Mouse (Mus musculus): ENCODE results near the gene Scmh1. TPM values are rescaled to one million over a fixed set of nuclear protein-coding genes. Genes with fewer than 3 reads are reported as not detected.

Gene Scmh1
- polyA plus RNA-seq, 1 experiment from 2014 or later: 35.6 TPM

DNA sequence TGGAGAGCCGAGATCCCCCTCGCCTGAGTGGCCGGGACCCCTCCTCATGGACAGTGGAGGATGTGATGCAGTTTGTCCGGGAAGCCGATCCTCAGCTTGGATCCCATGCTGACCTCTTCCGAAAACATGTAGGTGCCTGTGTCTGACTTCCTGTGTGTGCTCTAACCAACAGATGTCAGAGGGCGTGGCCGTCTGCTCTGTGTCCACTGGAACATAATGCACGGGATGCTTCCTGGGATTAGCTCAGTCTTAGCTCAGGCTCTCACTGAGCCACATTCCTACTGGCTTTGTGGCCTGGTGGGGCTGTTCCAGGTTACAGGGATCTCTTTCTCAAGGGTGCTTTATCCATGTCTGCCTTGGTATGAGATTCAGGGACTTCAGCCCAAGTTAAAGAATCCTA lies 123.1 kb downstream of the Scmh1 start:
- Histone ChIP-seq H3K4me3 (ENCODE audit: low read depth, low read length) (no peak overlapping the region), H3K4me2 (replicated peaks; ENCODE audit: low read depth) (no peak overlapping the region), H3K9ac (ENCODE audit: low read length) (no peak overlapping the region), H3K27me3 (ENCODE audit: control insufficient read depth, insufficient read depth, low read length) (no peaks in the 10 kb centered on the region), H3K4me1 (replicated peaks; ENCODE audit: control insufficient read depth, insufficient read depth) (no peaks in the 10 kb centered on the region), H3K27ac (replicated peaks) (no peak overlapping the region), H3K9me3 (ENCODE audit: control insufficient read depth, low read length) (no peaks in the 10 kb centered on the region), H3K36me3 (ENCODE audit: control insufficient read depth, insufficient read depth, low read length) (peaks cover 36% of the 10 kb centered on the region)
- ATAC-seq (ENCODE audit: low FRiP score, low TSS enrichment): no peak
- TF ChIP-seq CTCF (IDR thresholded peaks at IDR 0.05; ENCODE audit: low read depth) (no peak), EP300 (optimal IDR thresholded peaks at IDR 0.05) (no peak)
- WGBS: 71% methylated on average over 9 of the region's 9 CpGs
- no peak for DNase-seq (ENCODE audit: low spot score)

- no peak within 1 kb of the TSS for H3K27ac ChIP-seq (replicated peaks)
- ATAC-seq (ENCODE audit: low FRiP score, low TSS enrichment) (no peak), DNase-seq (ENCODE audit: low spot score) (no peak)
- H3K4me3 ChIP-seq (ENCODE audit: low read depth, low read length): no peak within 1 kb of the TSS
- H3K4me2 ChIP-seq (replicated peaks; ENCODE audit: low read depth): no peak within 1 kb of the TSS
- no peak for TF ChIP-seq CTCF (IDR thresholded peaks at IDR 0.05; ENCODE audit: low read depth)
- no peak for TF ChIP-seq EP300 (optimal IDR thresholded peaks at IDR 0.05)
- H3K9ac ChIP-seq (ENCODE audit: low read length): no peak within 1 kb of the TSS
- no peaks in the 10 kb centered on the region for H3K4me1 ChIP-seq (replicated peaks; ENCODE audit: control insufficient read depth, insufficient read depth)
- no peaks in the 10 kb centered on the region for H3K9me3 ChIP-seq (ENCODE audit: control insufficient read depth, low read length)
- H3K27me3 ChIP-seq (ENCODE audit: control insufficient read depth, insufficient read depth, low read length): no peaks in the 10 kb centered on the region
- WGBS: 78% methylated on average over 6 of the region's 6 CpGs
- peaks cover 17% of the 10 kb centered on the region for H3K36me3 ChIP-seq (ENCODE audit: control insufficient read depth, insufficient read depth, low read length)
These were observed 126.9 kb downstream of the Scmh1 start, which contains the start of gene Slfnl1 for GRCm38 (mm10) chr4:120531986-120532385. Gene Slfnl1, plus strand, starts transcription at chr4:120532231.

- 95% methylated on average over 10 of the region's 10 CpGs for WGBS
- DNase-seq (ENCODE audit: low spot score) (no peak), ATAC-seq (ENCODE audit: low FRiP score, low TSS enrichment) (no peak)
- Histone ChIP-seq H3K9ac (ENCODE audit: low read length) (no peak overlapping the region), H3K9me3 (ENCODE audit: control insufficient read depth, low read length) (no peaks in the 10 kb centered on the region), H3K4me2 (replicated peaks; ENCODE audit: low read depth) (no peak overlapping the region), H3K4me3 (ENCODE audit: low read depth, low read length) (no peak overlapping the region), H3K27me3 (ENCODE audit: control insufficient read depth, insufficient read depth, low read length) (no peaks in the 10 kb centered on the region), H3K27ac (replicated peaks) (no peak overlapping the region), H3K36me3 (ENCODE audit: control insufficient read depth, insufficient read depth, low read length) (peaks cover 22% of the 10 kb centered on the region), H3K4me1 (replicated peaks; ENCODE audit: control insufficient read depth, insufficient read depth) (no peaks in the 10 kb centered on the region)
- TF ChIP-seq EP300 (optimal IDR thresholded peaks at IDR 0.05) (no peak), CTCF (IDR thresholded peaks at IDR 0.05; ENCODE audit: low read depth) (no peak)
These were observed 133.6 kb downstream of the Scmh1 start for GRCm38 (mm10) chr4:120538664-120539063.

DNA sequence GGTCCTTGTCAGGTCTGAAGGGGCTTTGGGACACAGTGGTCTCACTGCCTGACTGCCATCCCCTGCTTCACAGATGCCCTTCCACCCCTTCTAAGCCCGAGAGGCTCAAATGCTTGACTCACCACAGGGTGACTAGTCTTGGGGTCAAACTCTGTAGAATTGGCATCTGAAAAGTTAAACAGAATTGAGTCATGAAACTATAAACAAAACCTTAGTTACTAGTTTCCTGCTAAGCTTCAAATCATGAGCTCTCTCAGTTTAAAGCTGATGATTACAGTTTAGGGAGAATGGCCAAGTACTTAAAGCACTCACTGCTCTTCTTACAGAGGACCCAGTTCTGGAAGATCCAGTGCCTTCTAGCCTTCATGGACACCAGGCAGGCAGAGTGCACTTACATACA lies 139.8 kb downstream of the Scmh1 start:
- 41% methylated on average over 1 of the region's 1 CpGs for WGBS
- TF ChIP-seq EP300 (optimal IDR thresholded peaks at IDR 0.05) (no peak), CTCF (IDR thresholded peaks at IDR 0.05; ENCODE audit: low read depth) (no peak)
- H3K36me3 ChIP-seq (ENCODE audit: control insufficient read depth, insufficient read depth, low read length): peaks cover 38% of the 10 kb centered on the region

GRCm38 (mm10) chr4:120556592-120556991 lies 151.5 kb downstream of the Scmh1 start:
- H3K9ac ChIP-seq (ENCODE audit: low read length): no peak overlapping the region
- ATAC-seq (ENCODE audit: low FRiP score, low TSS enrichment): no peak
- DNase-seq (ENCODE audit: low spot score): no peak
- no peaks in the 10 kb centered on the region for H3K9me3 ChIP-seq (ENCODE audit: control insufficient read depth, low read length)
- H3K4me3 ChIP-seq (ENCODE audit: low read depth, low read length): no peak overlapping the region
- 92% methylated on average over 6 of the region's 6 CpGs for WGBS
- peaks cover 19% of the 10 kb centered on the region; the same call in 1 of the 2 replicates for H3K36me3 ChIP-seq (ENCODE audit: control insufficient read depth, insufficient read depth, low read length)
- H3K4me2 ChIP-seq (replicated peaks; ENCODE audit: low read depth): no peak overlapping the region
- H3K27me3 ChIP-seq (ENCODE audit: control insufficient read depth, insufficient read depth, low read length): no peaks in the 10 kb centered on the region
- H3K4me1 ChIP-seq (replicated peaks; ENCODE audit: control insufficient read depth, insufficient read depth): no peaks in the 10 kb centered on the region
- no peak for TF ChIP-seq CTCF (IDR thresholded peaks at IDR 0.05; ENCODE audit: low read depth)
- TF ChIP-seq EP300 (optimal IDR thresholded peaks at IDR 0.05): no peak
- H3K27ac ChIP-seq (replicated peaks): no peak overlapping the region

More for the DNA sequence above, 139.8 kb downstream of the Scmh1 start:
- no peaks in the 10 kb centered on the region for H3K27me3 ChIP-seq (ENCODE audit: control insufficient read depth, insufficient read depth, low read length)
- H3K4me3 ChIP-seq (ENCODE audit: low read depth, low read length): no peak overlapping the region
- no peaks in the 10 kb centered on the region for H3K9me3 ChIP-seq (ENCODE audit: control insufficient read depth, low read length)
- H3K9ac ChIP-seq (ENCODE audit: low read length): no peak overlapping the region
- no peak for DNase-seq (ENCODE audit: low spot score)
- no peak overlapping the region for H3K4me2 ChIP-seq (replicated peaks; ENCODE audit: low read depth)
- H3K27ac ChIP-seq (replicated peaks): no peak overlapping the region
- H3K4me1 ChIP-seq (replicated peaks; ENCODE audit: control insufficient read depth, insufficient read depth): no peaks in the 10 kb centered on the region
- no peak for ATAC-seq (ENCODE audit: low FRiP score, low TSS enrichment)

GRCm38 (mm10) chr4:120565726-120566125 lies 160.6 kb downstream of the Scmh1 start:
- Histone ChIP-seq H3K36me3 (ENCODE audit: control insufficient read depth, insufficient read depth, low read length) (0 out of 2 replicates have a peak, but pooled peaks cover 7% of the 10 kb centered on the region), H3K4me2 (replicated peaks; ENCODE audit: low read depth) (no peak overlapping the region), H3K4me1 (replicated peaks; ENCODE audit: control insufficient read depth, insufficient read depth) (peaks cover under 1% of the 10 kb centered on the region; the same call in 1 of the 2 replicates), H3K9me3 (ENCODE audit: control insufficient read depth, low read length) (no peaks in the 10 kb centered on the region), H3K9ac (ENCODE audit: low read length) (no peak overlapping the region), H3K27ac (replicated peaks) (no peak overlapping the region), H3K4me3 (ENCODE audit: low read depth, low read length) (no peak overlapping the region), H3K27me3 (ENCODE audit: control insufficient read depth, insufficient read depth, low read length) (no peaks in the 10 kb centered on the region)
- DNase-seq (ENCODE audit: low spot score) (no peak), ATAC-seq (ENCODE audit: low FRiP score, low TSS enrichment) (no peak)
- TF ChIP-seq CTCF (IDR thresholded peaks at IDR 0.05; ENCODE audit: low read depth) (no peak), EP300 (optimal IDR thresholded peaks at IDR 0.05) (no peak)
- 70% methylated on average over 2 of the region's 2 CpGs for WGBS
